Mouse (Mus musculus) hindbrain, embryonic 16.5 days (tissue): ENCODE measurements around the gene Pomt2. TPM values are rescaled to one million over a fixed set of nuclear protein-coding genes. Genes with fewer than 3 reads are reported as not detected.

Experiments used
- ATAC-seq: fragments of 200-750 bp; cut with Nextera tagmentation; 2 replicates; pipeline ENCODE4 v1.8.0; 2017; ENCODE audit warnings: moderate TSS enrichment, moderate library complexity
- H3K27ac ChIP-seq: fragments of 300-500 bp; sonication (generic); 2 replicates; pipeline ENCODE4 v1.5.1; 2014; ENCODE audit warnings: low read depth, mild to moderate bottlenecking, control low read depth, low read length, moderate library complexity
- H3K27me3 ChIP-seq: fragments of 300-500 bp; sonication (generic); replicated peaks from 2 replicates; pipeline ENCODE4 v1.6.1; 2014; ENCODE audit warnings: low read length; ENCODE audit not compliant: control insufficient read depth, insufficient read depth
- H3K36me3 ChIP-seq: fragments of 300-500 bp; sonication (generic); 2 replicates; pipeline ENCODE4 v1.6.1; 2014; ENCODE audit warnings: mild to moderate bottlenecking, low read length, moderate library complexity, mixed read lengths; ENCODE audit not compliant: control insufficient read depth, insufficient read depth
- H3K4me1 ChIP-seq: fragments of 300-500 bp; sonication (generic); 2 replicates; pipeline ENCODE4 v1.6.1; 2014; ENCODE audit warnings: low read depth, low read length; ENCODE audit not compliant: control insufficient read depth, insufficient read depth
- H3K4me2 ChIP-seq: fragments of 300-500 bp; sonication (generic); 2 replicates; pipeline ENCODE4 v1.6.1; 2014; ENCODE audit warnings: mild to moderate bottlenecking, low read length, control low read depth, moderate library complexity
- H3K4me3 ChIP-seq: fragments of 300-500 bp; sonication (generic); 2 replicates; pipeline ENCODE4 v1.5.1; 2014; ENCODE audit warnings: mild to moderate bottlenecking, low read length, control low read depth, moderate library complexity
- H3K9ac ChIP-seq: fragments of 300-500 bp; sonication (generic); 2 replicates; pipeline ENCODE4 v1.6.1; 2014; ENCODE audit warnings: low read depth, mild to moderate bottlenecking, control low read depth, low read length, moderate library complexity
- H3K9me3 ChIP-seq: fragments of 300-500 bp; sonication (generic); 2 replicates; pipeline ENCODE4 v1.6.1; 2014; ENCODE audit warnings: mild to moderate bottlenecking, low read length, moderate library complexity; ENCODE audit not compliant: control insufficient read depth
- WGBS: fragments of 180-500 bp; shearing (Covaris S2); extraction: QIAGEN DNeasy Blood & Tissue Kit; methylation state at CpG from one replicate; pipeline ENCODE4 v1.1.7; 2014; 5-methylcytosine and 5-hydroxymethylcytosine counted together
- polyA plus RNA-seq: library from polyadenylated mRNA; unstranded; fragments of >200 nt; fragmentation: Nextera tagmentation; extraction: Ambion mirVana; gene quantifications from 2 replicates; pipeline ENCODE4 v1.2.1, GENCODE M21; 2015

Gene Pomt2
- polyA plus RNA-seq, 1 experiment from 2014 or later = 15.2 TPM

DNA sequence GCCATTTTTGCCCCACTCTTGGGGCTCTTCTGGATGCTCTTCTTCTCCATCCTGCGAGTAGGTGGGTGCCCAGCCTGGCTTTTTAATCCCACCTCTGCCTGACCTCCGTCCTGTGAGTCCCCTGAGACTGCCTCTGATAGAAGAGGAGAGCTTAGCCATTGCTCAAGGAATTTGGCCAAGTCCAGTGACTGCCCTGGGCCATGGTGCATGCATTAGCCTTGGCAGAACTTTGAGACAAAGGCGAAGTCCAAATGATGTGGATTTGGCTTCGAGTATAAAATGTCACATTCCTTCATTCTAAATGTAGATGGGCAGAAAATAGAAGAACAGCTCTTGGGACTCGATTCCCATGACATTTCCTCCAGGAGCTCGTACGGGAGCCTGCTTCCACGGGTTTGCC lies 65.0 kb downstream of the Pomt2 start:
- Histone ChIP-seq H3K4me1 (no peaks in the 10 kb centered on the region), H3K4me3 (no peak overlapping the region), H3K9ac (no peak overlapping the region), H3K27ac (no peak overlapping the region), H3K27me3 (no peaks in the 10 kb centered on the region), H3K36me3 (peaks cover 13% of the 10 kb centered on the region), H3K4me2 (no peak overlapping the region), H3K9me3 (no peaks in the 10 kb centered on the region)
- ATAC-seq = no peak
- 76% methylated on average over 8 of the region's 8 CpGs for WGBS

DNA sequence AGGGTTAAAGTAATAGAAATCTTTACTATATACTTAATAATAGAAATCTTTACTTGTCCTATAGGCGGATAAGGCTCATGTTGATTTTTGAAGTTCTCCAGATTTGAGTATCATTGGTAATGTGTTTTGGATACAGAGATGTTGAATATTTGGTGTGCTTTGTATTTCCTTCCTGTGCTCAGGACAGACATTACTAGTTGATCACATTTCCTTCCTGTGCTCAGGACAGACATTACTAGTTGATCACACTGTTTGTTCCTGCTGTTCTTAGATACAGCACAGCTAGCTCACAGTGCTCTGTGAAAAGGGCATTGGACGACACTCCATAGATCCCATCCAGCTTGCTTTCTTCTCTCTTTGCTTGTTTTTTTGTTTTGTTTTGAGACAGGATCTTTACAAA lies 71.2 kb downstream of the Pomt2 start:
- Histone ChIP-seq H3K4me3 (no peak overlapping the region), H3K4me2 (no peak overlapping the region), H3K27ac (no peak overlapping the region), H3K9ac (no peak overlapping the region), H3K27me3 (no peaks in the 10 kb centered on the region), H3K4me1 (no peaks in the 10 kb centered on the region), H3K9me3 (no peaks in the 10 kb centered on the region), H3K36me3 (peaks cover 31% of the 10 kb centered on the region)
- 92% methylated on average over 2 of the region's 2 CpGs for WGBS
- ATAC-seq = no peak

DNA sequence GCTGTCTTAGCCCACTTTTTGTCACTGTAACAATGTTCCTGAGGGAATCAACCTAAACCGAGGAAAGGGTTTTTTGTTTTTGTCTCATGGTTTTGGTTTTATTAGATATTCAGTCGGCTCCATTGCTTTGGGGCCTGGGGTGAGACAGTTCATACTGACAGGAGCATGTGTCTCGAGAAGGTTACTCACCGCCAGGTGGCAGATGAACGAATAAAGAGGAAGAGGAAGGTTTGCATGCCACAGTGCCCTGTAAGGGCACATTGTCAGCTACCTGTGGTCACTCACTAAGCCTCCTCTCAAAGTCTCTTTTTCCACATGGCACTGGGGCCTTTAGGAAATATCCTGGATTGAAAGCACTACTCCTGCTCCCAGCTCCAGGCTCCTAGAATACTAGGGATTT lies 77.2 kb downstream of the Pomt2 start:
- peaks cover 29% of the 10 kb centered on the region for H3K36me3 ChIP-seq
- H3K27ac ChIP-seq = no peak overlapping the region
- H3K27me3 ChIP-seq = no peaks in the 10 kb centered on the region
- H3K9ac ChIP-seq = no peak overlapping the region
- H3K4me1 ChIP-seq = no peaks in the 10 kb centered on the region
- H3K4me3 ChIP-seq = no peak overlapping the region
- WGBS = 77% methylated on average over 5 of the region's 5 CpGs
- no peak overlapping the region for H3K4me2 ChIP-seq
- no peak for ATAC-seq
- no peaks in the 10 kb centered on the region for H3K9me3 ChIP-seq

DNA sequence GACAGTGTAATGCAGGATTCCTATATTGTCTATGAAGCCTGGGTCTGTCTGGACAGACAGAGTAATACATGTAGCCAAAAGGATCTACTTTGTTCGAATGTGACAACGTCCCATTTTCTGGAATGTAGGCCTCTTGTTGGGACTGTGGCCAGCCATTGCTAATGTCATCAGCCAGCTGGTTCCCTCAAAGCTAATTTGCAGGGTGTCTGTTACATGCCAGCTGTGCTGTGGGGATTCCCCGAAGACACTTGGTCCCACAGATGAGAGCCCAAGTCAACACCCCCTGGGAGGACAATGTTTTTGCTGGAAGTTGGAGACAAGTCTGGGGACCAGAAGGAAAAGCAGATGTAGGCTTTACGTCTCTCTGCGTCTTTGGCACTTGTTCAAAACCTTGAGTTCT lies 81.3 kb downstream of the Pomt2 start:
- WGBS = 69% methylated on average over 5 of the region's 5 CpGs
- ATAC-seq = no peak
- no peaks in the 10 kb centered on the region for H3K27me3 ChIP-seq

DNA sequence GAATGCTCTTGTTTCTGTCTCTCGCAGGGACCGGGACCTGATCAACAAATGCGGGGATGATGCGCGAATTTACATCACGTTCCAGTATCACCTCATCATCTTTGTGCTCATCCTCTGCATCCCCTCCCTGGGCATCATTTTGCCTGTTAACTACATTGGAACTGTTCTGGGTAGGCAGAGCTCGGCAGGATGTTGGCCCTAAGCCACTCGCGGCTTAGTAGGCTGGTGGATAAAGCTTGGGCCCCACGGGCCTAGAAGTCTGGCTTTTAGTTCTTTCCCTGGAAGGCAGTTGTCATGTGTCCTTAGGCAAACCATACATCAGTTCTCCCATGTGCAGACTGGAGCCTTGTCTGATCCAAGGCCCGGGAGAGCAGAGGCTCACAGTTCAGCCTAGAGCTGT lies 82.3 kb downstream of the Pomt2 start:
- no peaks in the 10 kb centered on the region for H3K9me3 ChIP-seq
- peaks cover 20% of the 10 kb centered on the region for H3K36me3 ChIP-seq
- no peak overlapping the region for H3K4me3 ChIP-seq
- H3K4me1 ChIP-seq = no peaks in the 10 kb centered on the region
- H3K27ac ChIP-seq = no peak overlapping the region
- no peaks in the 10 kb centered on the region for H3K27me3 ChIP-seq
- H3K9ac ChIP-seq = no peak overlapping the region
- H3K4me2 ChIP-seq = no peak overlapping the region
- ATAC-seq = no peak
- WGBS = 79% methylated on average over 11 of the region's 11 CpGs

More for the DNA sequence above, 81.3 kb downstream of the Pomt2 start:
- no peaks in the 10 kb centered on the region for H3K4me1 ChIP-seq
- no peak overlapping the region for H3K27ac ChIP-seq
- no peak overlapping the region for H3K4me2 ChIP-seq
- no peak overlapping the region for H3K4me3 ChIP-seq
- peaks cover 19% of the 10 kb centered on the region for H3K36me3 ChIP-seq
- no peaks in the 10 kb centered on the region for H3K9me3 ChIP-seq
- H3K9ac ChIP-seq = no peak overlapping the region

DNA sequence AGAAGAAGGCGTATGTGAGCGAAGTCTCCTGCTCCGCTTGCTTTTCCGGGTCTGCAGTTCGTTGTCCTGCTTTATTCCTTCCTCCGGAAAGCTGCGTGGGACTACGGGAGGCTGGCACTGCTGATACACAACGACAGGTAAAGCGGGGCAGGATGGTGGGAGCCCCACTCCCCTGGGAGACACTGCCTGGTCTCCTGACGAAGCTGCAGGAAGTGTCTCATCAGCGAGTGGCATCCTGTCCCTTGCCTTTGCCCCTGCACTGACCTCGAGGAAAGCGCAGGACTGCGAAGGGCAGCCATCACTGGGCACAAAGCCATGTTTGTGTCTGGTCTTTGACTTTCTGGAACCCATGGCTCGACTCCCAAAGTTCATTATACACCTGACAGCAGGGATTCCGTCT lies 90.7 kb downstream of the Pomt2 start:
- H3K4me1 ChIP-seq = no peaks in the 10 kb centered on the region
- H3K9ac ChIP-seq = no peak overlapping the region
- H3K36me3 ChIP-seq = peaks cover 6% of the 10 kb centered on the region
- H3K27ac ChIP-seq = no peak overlapping the region
- no peak overlapping the region for H3K4me2 ChIP-seq
- WGBS = 65% methylated on average over 17 of the region's 17 CpGs
- ATAC-seq = no peak
- H3K9me3 ChIP-seq = no peaks in the 10 kb centered on the region
- no peak overlapping the region for H3K4me3 ChIP-seq
- peaks cover 4% of the 10 kb centered on the region for H3K27me3 ChIP-seq

Other genes starting within 250 kb of the Pomt2 start
- 43.4 and 49.0 TPM in 2 replicates for gene Cipc, start 200.9 kb downstream of the Pomt2 start, polyA plus RNA-seq
- 23.2 and 26.9 TPM in 2 replicates for gene Zdhhc22, start 157.5 kb downstream of the Pomt2 start, polyA plus RNA-seq
- gene Tmem63c, start 126.6 kb downstream of the Pomt2 start, polyA plus RNA-seq = 11.0 and 11.9 TPM in 2 replicates
- gene Ngb, start 45.4 kb downstream of the Pomt2 start, polyA plus RNA-seq = 6.5 and 7.3 TPM in 2 replicates
- gene Gstz1, start 803 bp downstream of the Pomt2 start, polyA plus RNA-seq = 26.3 and 33.8 TPM in 2 replicates
- gene Samd15, start 51.8 kb upstream of the Pomt2 start, polyA plus RNA-seq = 1.7 and 1.9 TPM in 2 replicates
- 4.2 and 5.0 TPM in 2 replicates for gene Tmed8, start 52.5 kb upstream of the Pomt2 start, polyA plus RNA-seq
- 0.94 and 0.96 TPM in 2 replicates for gene Noxred1, start 90.8 kb upstream of the Pomt2 start, polyA plus RNA-seq
- 52.1 and 55.4 TPM in 2 replicates for gene Vipas39, start 118.3 kb upstream of the Pomt2 start, polyA plus RNA-seq
- 213 and 222 TPM in 2 replicates for gene Ahsa1, start 118.5 kb upstream of the Pomt2 start, polyA plus RNA-seq
- gene Ism2, start 151.7 kb upstream of the Pomt2 start, polyA plus RNA-seq = 1.1 and 1.4 TPM in 2 replicates
- gene Sptlc2, start 240.4 kb upstream of the Pomt2 start, polyA plus RNA-seq = 64.8 and 68.5 TPM in 2 replicates